Mouse (Mus musculus) neural tube, embryonic 11.5 days (tissue): ENCODE measurements around the gene Pde4b. TPM values are rescaled to one million over a fixed set of nuclear protein-coding genes. Genes with fewer than 3 reads are reported as not detected.

ENCODE experiments used
- ATAC-seq: fragments of 200-750 bp; cut with Nextera tagmentation; 2 replicates; pipeline ENCODE4 v1.8.0; 2017; ENCODE audit warnings: moderate number of reproducible peaks, mild to moderate bottlenecking, moderate TSS enrichment, moderate library complexity; ENCODE audit not compliant: insufficient read depth, low FRiP score, low TSS enrichment
- DNase-seq: peaks from one replicate; pipeline ENCODE4 v3.0.0-alpha.2; 2015; ENCODE audit warnings: low spot score
- H3K27ac ChIP-seq: fragments of 300-500 bp; sonication (generic); 2 replicates; pipeline ENCODE4 v1.5.1; 2014; ENCODE audit warnings: low read depth, mild to moderate bottlenecking, low read length
- H3K27me3 ChIP-seq: fragments of 300-500 bp; sonication (generic); 2 replicates; pipeline ENCODE4 v1.6.1; 2014; ENCODE audit warnings: mild to moderate bottlenecking, low read length, mixed read lengths; ENCODE audit not compliant: control insufficient read depth, insufficient read depth
- H3K36me3 ChIP-seq: fragments of 300-500 bp; sonication (generic); 2 replicates; pipeline ENCODE4 v1.6.1; 2014; ENCODE audit warnings: mild to moderate bottlenecking, low read length, moderate library complexity, mixed read lengths; ENCODE audit not compliant: control insufficient read depth, insufficient read depth
- H3K4me1 ChIP-seq: fragments of 300-500 bp; sonication (generic); 2 replicates; pipeline ENCODE4 v1.6.1; 2014; ENCODE audit warnings: low read length, mixed read lengths; ENCODE audit not compliant: control insufficient read depth, insufficient read depth
- H3K4me2 ChIP-seq: fragments of 300-500 bp; sonication (generic); 2 replicates; pipeline ENCODE4 v1.6.1; 2014; ENCODE audit warnings: low read depth, mild to moderate bottlenecking, moderate library complexity
- H3K4me3 ChIP-seq: fragments of 300-500 bp; sonication (generic); 2 replicates; pipeline ENCODE4 v1.5.1; 2014; ENCODE audit warnings: low read depth, low read length
- H3K9ac ChIP-seq: fragments of 300-500 bp; sonication (generic); 2 replicates; pipeline ENCODE4 v1.6.1; 2014; ENCODE audit warnings: mild to moderate bottlenecking, low read length
- H3K9me3 ChIP-seq: fragments of 300-500 bp; sonication (generic); 2 replicates; pipeline ENCODE4 v1.6.1; 2016; ENCODE audit warnings: low read length; ENCODE audit not compliant: control insufficient read depth
- WGBS: fragments of 180-500 bp; shearing (Covaris S2); extraction: QIAGEN DNeasy Blood & Tissue Kit; methylation state at CpG from one replicate; pipeline ENCODE4 v1.1.7; 2014; 5-methylcytosine and 5-hydroxymethylcytosine counted together
- polyA plus RNA-seq: library from polyadenylated mRNA; unstranded; fragments of >200 nt; fragmentation: Nextera tagmentation; extraction: Ambion mirVana; gene quantifications from 2 replicates; pipeline ENCODE4 v1.2.1, GENCODE M21; 2014

The Pde4b gene
- polyA plus RNA-seq, 1 experiment from 2014 or later: 15.7 TPM

DNA sequence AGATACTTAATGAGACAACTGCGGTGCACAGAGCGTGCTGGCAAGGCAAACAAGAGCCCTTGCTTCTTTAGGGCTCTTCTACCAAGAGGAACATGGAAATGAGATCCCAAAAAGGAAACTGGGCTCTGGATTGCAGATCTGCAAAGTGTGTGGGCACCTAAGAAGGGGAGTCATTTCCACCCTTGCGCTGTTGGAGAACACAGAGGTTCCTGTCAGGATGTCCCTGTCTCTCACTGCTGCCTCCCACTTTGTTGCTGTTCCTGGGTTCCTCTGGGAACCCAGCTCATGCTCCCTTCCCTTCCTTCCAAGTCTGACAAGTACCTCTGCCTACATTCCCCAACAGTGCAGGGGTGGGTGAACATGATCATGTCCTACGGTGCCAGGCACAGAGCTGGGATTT lies 61.4 kb downstream of the Pde4b start:
- Histone ChIP-seq H3K4me1 (no peaks in the 10 kb centered on the region), H3K9me3 (no peaks in the 10 kb centered on the region), H3K36me3 (no peaks in the 10 kb centered on the region), H3K27me3 (no peaks in the 10 kb centered on the region), H3K27ac (no peak overlapping the region), H3K9ac (no peak overlapping the region), H3K4me3 (no peak overlapping the region), H3K4me2 (no peak overlapping the region)
- DNase-seq (no peak), ATAC-seq (no peak)
- WGBS: 84% methylated on average over 4 of the region's 4 CpGs

DNA sequence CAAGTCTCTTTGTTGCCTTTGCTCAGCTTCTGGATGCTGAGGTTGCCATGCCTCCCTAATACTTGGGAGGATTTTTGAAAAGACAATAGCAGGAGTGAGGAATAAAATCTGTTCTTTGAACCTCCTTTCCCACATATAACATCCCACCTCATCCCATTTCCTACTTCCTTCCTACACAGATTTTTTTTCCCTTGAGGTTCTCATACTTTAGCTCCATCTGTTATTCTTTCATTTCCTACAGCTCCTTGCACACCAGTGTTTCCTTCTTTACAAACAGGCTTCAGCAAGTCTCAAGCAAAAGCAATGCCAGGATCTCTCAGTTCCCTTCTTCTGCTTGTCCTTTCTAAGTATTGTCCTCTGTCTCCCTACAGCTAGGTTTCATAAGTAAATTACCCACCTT lies 71.8 kb downstream of the Pde4b start:
- H3K4me1 ChIP-seq: no peaks in the 10 kb centered on the region
- ATAC-seq (no peak), DNase-seq (no peak)
- H3K9ac ChIP-seq: no peak overlapping the region
- no peaks in the 10 kb centered on the region for H3K36me3 ChIP-seq
- H3K9me3 ChIP-seq: no peaks in the 10 kb centered on the region
- no peaks in the 10 kb centered on the region for H3K27me3 ChIP-seq
- no peak overlapping the region for H3K4me2 ChIP-seq
- no peak overlapping the region for H3K27ac ChIP-seq
- no peak overlapping the region for H3K4me3 ChIP-seq

DNA sequence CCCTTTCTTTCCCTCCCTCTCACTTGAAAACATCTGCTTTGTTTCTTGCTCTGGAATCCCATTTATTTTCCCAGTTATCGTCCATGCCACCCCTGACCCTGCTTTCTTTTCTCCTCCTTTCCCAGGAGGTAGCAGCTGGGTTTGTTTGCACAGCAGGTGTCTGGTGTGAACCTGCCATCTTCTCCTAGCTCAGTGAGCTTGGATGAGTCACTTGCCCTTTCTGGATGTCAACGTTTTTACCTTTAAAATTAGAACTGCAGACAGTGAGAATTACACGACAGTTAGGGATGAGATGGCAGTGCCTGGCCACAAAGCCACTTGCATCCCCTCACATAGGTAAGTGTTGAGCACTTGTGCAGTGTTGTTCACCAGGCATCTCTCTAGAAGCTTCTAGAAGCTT lies 84.3 kb downstream of the Pde4b start:
- H3K4me3 ChIP-seq: no peak overlapping the region
- DNase-seq (no peak), ATAC-seq (no peak)
- no peaks in the 10 kb centered on the region for H3K36me3 ChIP-seq
- WGBS: 50% methylated on average over 3 of the region's 3 CpGs
- H3K27ac ChIP-seq: no peak overlapping the region
- H3K4me1 ChIP-seq: no peaks in the 10 kb centered on the region
- no peaks in the 10 kb centered on the region for H3K27me3 ChIP-seq
- no peak overlapping the region for H3K9ac ChIP-seq
- no peaks in the 10 kb centered on the region for H3K9me3 ChIP-seq
- H3K4me2 ChIP-seq: no peak overlapping the region

DNA sequence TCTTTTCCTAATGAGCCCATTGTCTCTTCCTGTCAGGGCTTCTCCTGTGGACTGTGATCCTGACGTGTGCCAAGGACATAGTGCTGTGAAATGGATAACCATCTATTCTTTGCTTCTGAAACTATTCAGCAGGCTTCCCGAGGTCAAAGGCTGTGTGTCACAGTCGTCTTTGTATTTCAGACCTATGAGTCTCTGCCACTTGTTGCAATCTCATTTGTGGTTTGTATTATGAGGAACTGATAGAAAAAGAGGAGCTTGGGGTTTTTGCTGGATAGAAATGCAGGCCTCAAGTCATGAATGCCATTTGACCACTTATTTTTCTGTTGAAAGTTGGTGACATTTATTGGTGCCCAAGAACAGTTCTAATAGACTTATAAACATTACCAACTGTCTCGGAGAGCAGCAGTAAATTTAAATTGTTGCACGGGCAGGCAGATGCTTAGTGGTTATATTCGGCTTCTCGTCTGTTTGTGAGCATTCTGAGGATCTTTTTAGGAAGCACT lies 85.4 kb downstream of the Pde4b start:
- Histone ChIP-seq H3K4me2 (no peak overlapping the region), H3K4me3 (no peak overlapping the region), H3K27me3 (no peaks in the 10 kb centered on the region), H3K9me3 (no peaks in the 10 kb centered on the region), H3K36me3 (no peaks in the 10 kb centered on the region), H3K27ac (no peak overlapping the region), H3K9ac (no peak overlapping the region), H3K4me1 (no peaks in the 10 kb centered on the region)
- 53% methylated on average over 7 of the region's 7 CpGs for WGBS
- ATAC-seq: no peak
- DNase-seq: no peak

DNA sequence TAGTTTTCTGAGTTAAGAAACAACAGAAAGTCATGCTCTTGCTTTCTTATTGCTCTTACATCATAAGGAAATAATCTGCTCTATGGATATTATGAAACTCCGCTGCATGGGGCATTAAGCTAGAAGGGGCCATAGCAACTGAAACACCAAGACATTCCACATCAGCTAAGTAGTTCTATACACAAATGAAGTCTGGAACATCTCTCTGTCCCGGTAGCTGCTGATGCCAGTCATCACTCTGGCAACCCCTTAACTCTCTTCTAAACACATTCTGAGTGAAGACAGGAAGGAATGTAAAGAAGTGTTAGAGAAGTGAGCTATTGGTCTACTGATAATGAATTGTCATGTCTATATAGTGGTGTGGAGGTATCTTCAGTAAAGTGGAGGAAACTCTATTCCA lies 88.6 kb downstream of the Pde4b start:
- DNase-seq (no peak), ATAC-seq (no peak)
- Histone ChIP-seq H3K9me3 (no peaks in the 10 kb centered on the region), H3K27ac (no peak overlapping the region), H3K9ac (no peak overlapping the region), H3K4me3 (no peak overlapping the region), H3K36me3 (no peaks in the 10 kb centered on the region), H3K27me3 (no peaks in the 10 kb centered on the region), H3K4me1 (no peaks in the 10 kb centered on the region), H3K4me2 (no peak overlapping the region)
- WGBS: 88% methylated on average over 2 of the region's 2 CpGs

DNA sequence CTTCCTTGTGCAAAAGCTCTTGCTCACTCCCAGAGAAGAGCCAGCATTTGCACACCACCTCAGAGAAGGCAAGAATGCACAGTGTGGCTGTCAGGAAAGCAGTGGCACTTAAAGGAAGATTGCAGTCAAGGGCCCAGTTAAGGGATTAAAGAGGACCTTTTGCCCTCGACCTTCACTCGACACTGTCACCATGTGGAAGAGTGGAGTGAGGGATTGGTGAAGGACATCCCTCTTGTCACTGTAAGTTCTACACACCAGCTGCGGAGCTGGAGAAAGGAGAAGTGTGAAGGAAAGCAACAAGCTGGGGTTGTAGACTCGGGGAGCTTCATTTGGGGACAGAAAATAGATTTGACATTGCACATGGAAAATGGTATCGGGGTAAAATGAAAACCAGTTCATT lies 89.9 kb downstream of the Pde4b start:
- Histone ChIP-seq H3K27ac (no peak overlapping the region), H3K4me2 (no peak overlapping the region), H3K4me1 (no peaks in the 10 kb centered on the region), H3K9ac (no peak overlapping the region), H3K27me3 (no peaks in the 10 kb centered on the region), H3K36me3 (no peaks in the 10 kb centered on the region), H3K9me3 (no peaks in the 10 kb centered on the region), H3K4me3 (no peak overlapping the region)
- 82% methylated on average over 5 of the region's 5 CpGs for WGBS
- DNase-seq (no peak), ATAC-seq (no peak)

DNA sequence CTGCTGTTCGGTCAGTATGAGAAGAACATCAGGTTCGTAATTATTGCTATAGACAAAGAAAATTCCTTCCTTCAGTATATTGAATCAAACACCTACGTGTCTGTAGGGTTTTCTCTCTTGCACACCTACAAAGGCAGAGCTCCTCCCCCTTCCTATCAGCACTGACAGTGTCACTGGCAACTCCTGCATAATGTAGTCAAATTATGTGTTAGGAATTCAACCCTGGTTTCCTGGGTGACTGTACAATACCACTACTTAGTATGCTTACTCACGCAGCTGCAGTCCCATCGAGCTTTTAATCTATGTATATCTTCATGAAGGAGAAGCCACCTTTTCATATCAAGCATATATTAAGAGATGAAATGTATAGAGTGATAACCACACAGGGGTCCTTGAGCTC lies 99.5 kb downstream of the Pde4b start:
- Histone ChIP-seq H3K36me3 (no peaks in the 10 kb centered on the region), H3K4me3 (no peak overlapping the region), H3K9me3 (no peaks in the 10 kb centered on the region), H3K27me3 (no peaks in the 10 kb centered on the region), H3K4me2 (no peak overlapping the region), H3K9ac (no peak overlapping the region), H3K27ac (no peak overlapping the region), H3K4me1 (no peaks in the 10 kb centered on the region)
- WGBS: 87% methylated on average over 5 of the region's 5 CpGs
- DNase-seq: no peak
- ATAC-seq: no peak

DNA sequence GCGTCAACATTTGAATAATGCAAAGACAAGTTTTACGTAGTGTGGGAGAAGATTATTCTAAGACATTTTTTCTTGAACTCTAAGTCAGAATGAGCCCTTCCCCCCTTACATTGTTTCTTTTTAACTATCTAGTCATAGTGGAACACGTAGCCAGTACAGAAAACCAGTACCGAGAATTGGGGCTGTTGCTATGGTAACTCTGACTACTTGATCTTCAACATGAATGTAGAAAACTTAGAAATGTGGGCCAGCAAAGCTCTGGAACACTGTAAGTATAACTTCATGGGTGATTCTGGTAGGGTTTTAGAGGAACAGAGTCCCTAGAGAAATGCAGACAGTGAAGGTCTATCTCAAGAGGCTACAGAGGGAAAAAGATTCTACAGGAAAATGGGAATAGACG lies 110.4 kb downstream of the Pde4b start:
- WGBS: 87% methylated on average over 5 of the region's 5 CpGs

DNA sequence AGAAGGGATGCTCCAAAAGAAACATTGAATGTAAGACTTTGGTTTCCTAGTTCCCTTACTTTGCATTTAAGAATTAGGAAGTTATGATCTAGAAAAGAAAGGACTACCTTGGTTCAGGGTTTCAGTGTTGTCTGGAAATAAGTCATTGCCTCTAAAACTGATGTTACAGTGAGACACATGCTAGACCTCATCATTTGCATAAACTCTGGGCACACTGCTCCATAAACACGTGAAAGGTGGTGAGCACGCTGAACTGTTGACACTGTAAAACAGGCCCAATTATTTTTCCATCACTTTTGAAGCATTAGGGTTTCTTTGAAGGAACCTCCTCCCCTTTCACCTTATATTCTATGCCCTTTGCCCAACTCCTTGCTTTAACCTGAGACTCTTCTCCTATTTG lies 122.4 kb downstream of the Pde4b start:
- H3K36me3 ChIP-seq: no peaks in the 10 kb centered on the region

More for the DNA sequence above, 110.4 kb downstream of the Pde4b start:
- Histone ChIP-seq H3K4me3 (no peak overlapping the region), H3K36me3 (no peaks in the 10 kb centered on the region), H3K4me2 (no peak overlapping the region), H3K9ac (no peak overlapping the region), H3K27ac (no peak overlapping the region), H3K27me3 (no peaks in the 10 kb centered on the region), H3K9me3 (no peaks in the 10 kb centered on the region), H3K4me1 (no peaks in the 10 kb centered on the region)
- DNase-seq: no peak
- ATAC-seq: no peak

More for the DNA sequence above, 122.4 kb downstream of the Pde4b start:
- Histone ChIP-seq H3K9ac (no peak overlapping the region), H3K4me2 (no peak overlapping the region), H3K4me1 (no peaks in the 10 kb centered on the region), H3K9me3 (no peaks in the 10 kb centered on the region), H3K4me3 (no peak overlapping the region), H3K27me3 (no peaks in the 10 kb centered on the region), H3K27ac (no peak overlapping the region)
- ATAC-seq (no peak), DNase-seq (no peak)
- 88% methylated on average over 2 of the region's 2 CpGs for WGBS
